Mouse (Mus musculus): ENCODE measurements around the gene Rela. TPM values are rescaled to one million over a fixed set of nuclear protein-coding genes. Genes with fewer than 3 reads are reported as not detected.
A peak's percentile ranks its signal among the peaks of the same experiment; 100 is the strongest.

The Rela gene
- polyA plus RNA-seq, 1 experiment from 2014 or later = 29.9 TPM

DNA sequence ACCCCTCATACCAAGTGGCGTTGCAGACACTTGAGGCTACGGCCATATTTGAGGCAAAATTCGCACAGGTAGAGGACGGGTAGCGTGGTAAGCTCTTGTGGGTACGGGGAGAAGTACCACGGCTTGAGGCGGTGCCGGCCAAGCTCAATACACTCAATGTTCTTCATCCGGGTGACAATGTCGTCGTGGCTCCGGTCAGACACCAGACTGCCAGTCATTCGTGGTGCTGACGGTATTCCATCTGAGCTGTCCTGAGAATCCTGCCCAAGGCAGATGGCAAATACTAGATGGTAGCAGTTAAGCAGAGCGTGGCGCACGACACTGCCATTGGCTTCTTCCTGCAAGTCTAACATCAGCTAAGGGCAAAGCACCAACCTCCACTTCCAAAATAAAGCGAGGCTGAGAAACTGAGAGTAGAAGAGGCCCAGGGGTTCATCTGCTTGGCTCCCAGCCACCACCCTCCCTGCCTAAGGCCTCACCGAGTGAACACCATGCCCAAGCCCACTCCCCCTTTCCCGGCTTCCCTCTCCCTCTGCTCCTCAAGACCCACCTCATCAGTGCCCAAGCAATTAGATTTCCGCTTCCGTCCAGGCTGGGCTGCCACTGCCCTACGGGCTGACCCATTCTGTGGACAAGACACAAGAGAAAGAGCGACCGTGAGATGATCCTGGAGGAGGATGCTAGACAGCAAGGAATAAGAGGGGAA lies 29.4 kb upstream of the Rela start:
- H3K9ac ChIP-seq (ENCODE audit: low read length) = no peak overlapping the region
- ATAC-seq (ENCODE audit: low FRiP score) (no peak), DNase-seq (ENCODE audit: low spot score, missing footprints) (no peak)
- no peak overlapping the region for H3K4me3 ChIP-seq (ENCODE audit: low read depth, low read length)
- H3K36me3 ChIP-seq (ENCODE audit: control insufficient read depth, insufficient read depth, low read length) = peaks cover 49% of the 10 kb centered on the region
- H3K27me3 ChIP-seq (ENCODE audit: control insufficient read depth, insufficient read depth, low read length) = no peaks in the 10 kb centered on the region
- H3K9me3 ChIP-seq (ENCODE audit: control insufficient read depth, low read length) = no peaks in the 10 kb centered on the region
- H3K4me1 ChIP-seq (ENCODE audit: control insufficient read depth, insufficient read depth, low read length) = peaks cover 20% of the 10 kb centered on the region
- no peak overlapping the region for H3K27ac ChIP-seq (ENCODE audit: low read depth, low read length)
- 95% methylated on average over 26 of the region's 26 CpGs for WGBS
- H3K4me2 ChIP-seq = no peak overlapping the region

DNA sequence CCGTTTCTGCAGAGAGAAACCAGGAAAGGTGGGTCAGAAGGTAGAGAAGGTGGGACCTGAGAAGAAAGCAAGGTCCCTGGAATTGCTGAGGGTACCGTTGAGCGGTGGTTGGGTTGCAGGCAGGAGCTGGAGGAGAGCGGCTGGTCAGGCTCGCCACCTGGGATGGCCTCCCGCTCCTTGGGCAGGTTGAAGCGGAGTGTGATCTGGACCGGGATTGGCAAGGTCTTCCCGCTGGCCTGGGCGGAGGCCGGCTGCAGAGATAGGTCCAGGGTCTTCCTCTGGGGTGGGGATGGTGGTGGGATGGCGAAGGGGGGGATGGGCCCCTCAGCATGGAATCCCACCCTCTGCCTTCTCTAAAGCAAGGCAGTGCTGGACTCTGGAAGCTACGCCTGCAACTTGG lies 28.6 kb upstream of the Rela start:
- Histone ChIP-seq H3K36me3 (ENCODE audit: control insufficient read depth, insufficient read depth, low read length) (peaks cover 42% of the 10 kb centered on the region), H3K27ac (ENCODE audit: low read depth, low read length) (no peak overlapping the region), H3K27me3 (ENCODE audit: control insufficient read depth, insufficient read depth, low read length) (no peaks in the 10 kb centered on the region), H3K9ac (ENCODE audit: low read length) (no peak overlapping the region; the same call in 1 of the 2 replicates), H3K4me1 (ENCODE audit: control insufficient read depth, insufficient read depth, low read length) (peaks cover 17% of the 10 kb centered on the region), H3K9me3 (ENCODE audit: control insufficient read depth, low read length) (no peaks in the 10 kb centered on the region), H3K4me3 (ENCODE audit: low read depth, low read length) (0 out of 2 replicates have a peak overlapping the region, but pooled peaks have one; percentile 7), H3K4me2 (peak overlapping the region; percentile 72)
- DNase-seq (ENCODE audit: low spot score, missing footprints) (no peak), ATAC-seq (ENCODE audit: low FRiP score) (no peak)
- 94% methylated on average over 13 of the region's 13 CpGs for WGBS

GRCm38 (mm10) chr19:5609171-5609546 lies 28.1 kb upstream of the Rela start:
- no peak for DNase-seq (ENCODE audit: low spot score, missing footprints)
- ATAC-seq (ENCODE audit: low FRiP score) = no peak
- H3K9me3 ChIP-seq (ENCODE audit: control insufficient read depth, low read length) = no peaks in the 10 kb centered on the region
- H3K4me1 ChIP-seq (ENCODE audit: control insufficient read depth, insufficient read depth, low read length) = peaks cover 15% of the 10 kb centered on the region
- peak overlapping the region; percentile 93 for H3K9ac ChIP-seq (ENCODE audit: low read length)
- peak overlapping the region; percentile 75 for H3K4me3 ChIP-seq (ENCODE audit: low read depth, low read length)
- peaks cover 37% of the 10 kb centered on the region for H3K36me3 ChIP-seq (ENCODE audit: control insufficient read depth, insufficient read depth, low read length)
- H3K27me3 ChIP-seq (ENCODE audit: control insufficient read depth, insufficient read depth, low read length) = no peaks in the 10 kb centered on the region
- H3K27ac ChIP-seq (ENCODE audit: low read depth, low read length) = peak overlapping the region; percentile 93; the same call in 1 of the 2 replicates
- 66% methylated on average over 10 of the region's 10 CpGs for WGBS
- peak overlapping the region; percentile 72 for H3K4me2 ChIP-seq

DNA sequence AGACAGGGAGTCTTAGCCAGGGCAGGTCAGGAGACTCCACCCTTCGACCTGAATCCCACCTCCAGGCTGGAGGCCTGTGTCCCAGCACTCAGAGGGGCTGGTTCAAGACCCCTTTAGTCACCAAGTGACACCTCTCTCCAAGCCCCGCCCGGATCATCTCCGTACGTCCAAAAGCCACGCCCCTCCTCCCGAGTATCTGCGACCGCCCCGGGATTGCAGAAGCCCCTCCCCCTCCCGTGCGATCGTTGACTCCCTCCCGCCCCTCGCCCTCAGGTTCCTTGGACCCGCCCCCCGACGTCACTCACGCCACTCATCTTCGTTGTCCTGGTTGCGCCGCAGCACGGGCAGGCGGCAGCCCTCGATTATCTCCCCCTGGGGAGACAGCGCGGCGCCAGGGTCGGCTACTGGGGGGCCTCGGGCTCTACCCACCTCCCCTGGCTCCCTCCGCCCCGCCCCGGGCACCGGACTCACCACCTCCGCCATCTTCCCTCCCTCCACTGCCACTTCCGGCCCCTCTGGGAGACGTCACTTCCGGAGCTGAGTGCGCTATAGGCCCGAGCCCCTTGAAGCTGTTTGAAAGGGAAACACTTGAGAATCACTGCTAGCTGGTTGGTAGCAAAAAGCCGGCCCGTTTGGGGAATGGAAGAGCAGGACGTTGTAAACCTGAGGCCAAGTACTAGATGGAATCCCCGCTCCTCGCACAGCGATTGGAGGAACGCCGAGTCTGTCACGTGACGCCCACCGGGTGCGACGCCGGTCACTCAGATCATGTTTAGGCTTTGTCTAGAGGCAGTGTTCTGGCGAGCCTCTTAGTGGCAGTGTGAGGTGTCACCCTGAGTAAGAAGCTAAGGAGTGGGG lies 27.5 kb upstream of the Rela start, which contains the start of gene Kat5:
Gene Kat5 (minus strand): TSS at position 691 of the 858 bp plus-strand sequence.
- ATAC-seq (ENCODE audit: low FRiP score) (peak; percentile 93), DNase-seq (ENCODE audit: low spot score, missing footprints) (peak; percentile 100)
- peaks cover 15% of the 10 kb centered on the region for H3K4me1 ChIP-seq (ENCODE audit: control insufficient read depth, insufficient read depth, low read length)
- H3K4me3 ChIP-seq (ENCODE audit: low read depth, low read length) = peak within 1 kb of the TSS; percentile 75
- H3K36me3 ChIP-seq (ENCODE audit: control insufficient read depth, insufficient read depth, low read length) = peaks cover 33% of the 10 kb centered on the region
- H3K27ac ChIP-seq (ENCODE audit: low read depth, low read length) = peak within 1 kb of the TSS; percentile 93
- H3K9ac ChIP-seq (ENCODE audit: low read length) = peak within 1 kb of the TSS; percentile 93
- H3K9me3 ChIP-seq (ENCODE audit: control insufficient read depth, low read length) = no peaks in the 10 kb centered on the region
- peak within 1 kb of the TSS; percentile 72 for H3K4me2 ChIP-seq
- under 1% methylated on average over 54 of the region's 55 CpGs for WGBS
- no peaks in the 10 kb centered on the region for H3K27me3 ChIP-seq (ENCODE audit: control insufficient read depth, insufficient read depth, low read length)

DNA sequence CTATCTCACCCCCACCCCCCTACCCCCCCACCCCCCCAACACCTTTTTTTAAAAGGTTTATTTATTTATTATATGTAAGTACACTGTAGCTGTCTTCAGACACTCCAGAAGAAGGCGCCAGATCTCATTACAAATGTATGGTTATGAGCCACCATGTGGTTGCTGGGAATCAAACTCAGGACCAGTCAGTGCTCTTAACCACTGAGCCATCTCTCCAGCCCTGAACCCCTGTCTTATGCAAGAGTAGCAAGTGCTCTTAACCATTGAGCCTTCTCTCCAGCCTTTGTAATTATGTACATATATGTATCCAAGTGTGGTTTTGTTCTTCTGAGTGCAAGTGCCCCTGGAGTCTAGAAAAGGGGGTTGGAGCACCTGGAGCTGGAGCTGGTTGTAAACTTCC lies 25.3 kb upstream of the Rela start:
- Histone ChIP-seq H3K27ac (ENCODE audit: low read depth, low read length) (no peak overlapping the region), H3K9ac (ENCODE audit: low read length) (no peak overlapping the region), H3K27me3 (ENCODE audit: control insufficient read depth, insufficient read depth, low read length) (no peaks in the 10 kb centered on the region), H3K4me3 (ENCODE audit: low read depth, low read length) (no peak overlapping the region), H3K36me3 (ENCODE audit: control insufficient read depth, insufficient read depth, low read length) (peaks cover 12% of the 10 kb centered on the region), H3K4me2 (no peak overlapping the region), H3K4me1 (ENCODE audit: control insufficient read depth, insufficient read depth, low read length) (peaks cover 15% of the 10 kb centered on the region), H3K9me3 (ENCODE audit: control insufficient read depth, low read length) (no peaks in the 10 kb centered on the region)
- no peak for ATAC-seq (ENCODE audit: low FRiP score)
- DNase-seq (ENCODE audit: low spot score, missing footprints) = no peak
- WGBS = 93% methylated on average over 1 of the region's 1 CpGs

DNA sequence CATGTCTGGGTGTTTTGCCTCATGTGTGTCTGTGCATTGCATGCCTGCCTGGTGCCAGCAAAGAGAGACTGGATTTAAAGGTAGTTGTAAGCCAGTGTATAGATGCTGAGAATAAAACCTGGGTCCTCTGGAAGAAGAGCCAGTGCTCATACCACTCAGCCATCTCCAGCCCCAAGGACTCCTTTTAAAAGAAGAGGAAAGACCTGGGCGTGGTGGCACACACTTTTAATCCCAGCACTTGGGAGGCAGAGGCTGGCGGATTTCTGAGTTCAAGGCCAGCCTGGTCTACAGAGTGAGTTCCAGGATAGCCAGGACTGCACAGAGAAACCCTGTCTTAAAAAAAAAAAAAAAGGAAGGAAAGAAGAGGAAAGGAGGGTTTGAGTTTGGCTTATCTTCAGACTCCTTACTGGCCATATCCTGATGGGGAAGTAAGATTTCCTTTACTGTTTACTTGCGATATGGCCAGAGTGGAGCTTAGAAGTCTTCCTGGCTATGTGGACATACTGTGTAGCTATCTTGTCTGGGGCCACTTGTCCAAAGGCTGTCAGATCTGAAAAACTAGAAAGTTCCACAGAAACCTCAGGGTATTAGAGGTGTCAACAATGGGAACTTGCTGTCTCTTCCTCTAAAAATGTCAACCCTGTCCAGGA lies 24.4 kb upstream of the Rela start:
- H3K27ac ChIP-seq (ENCODE audit: low read depth, low read length) = no peak overlapping the region
- H3K9me3 ChIP-seq (ENCODE audit: control insufficient read depth, low read length) = no peaks in the 10 kb centered on the region
- WGBS = 70% methylated on average over 3 of the region's 3 CpGs
- H3K4me1 ChIP-seq (ENCODE audit: control insufficient read depth, insufficient read depth, low read length) = peaks cover 15% of the 10 kb centered on the region
- no peaks in the 10 kb centered on the region for H3K27me3 ChIP-seq (ENCODE audit: control insufficient read depth, insufficient read depth, low read length)
- ATAC-seq (ENCODE audit: low FRiP score) (no peak), DNase-seq (ENCODE audit: low spot score, missing footprints) (no peak)
- peaks cover 4% of the 10 kb centered on the region; the same call in 1 of the 2 replicates for H3K36me3 ChIP-seq (ENCODE audit: control insufficient read depth, insufficient read depth, low read length)
- no peak overlapping the region for H3K4me2 ChIP-seq
- no peak overlapping the region for H3K4me3 ChIP-seq (ENCODE audit: low read depth, low read length)
- H3K9ac ChIP-seq (ENCODE audit: low read length) = no peak overlapping the region

DNA sequence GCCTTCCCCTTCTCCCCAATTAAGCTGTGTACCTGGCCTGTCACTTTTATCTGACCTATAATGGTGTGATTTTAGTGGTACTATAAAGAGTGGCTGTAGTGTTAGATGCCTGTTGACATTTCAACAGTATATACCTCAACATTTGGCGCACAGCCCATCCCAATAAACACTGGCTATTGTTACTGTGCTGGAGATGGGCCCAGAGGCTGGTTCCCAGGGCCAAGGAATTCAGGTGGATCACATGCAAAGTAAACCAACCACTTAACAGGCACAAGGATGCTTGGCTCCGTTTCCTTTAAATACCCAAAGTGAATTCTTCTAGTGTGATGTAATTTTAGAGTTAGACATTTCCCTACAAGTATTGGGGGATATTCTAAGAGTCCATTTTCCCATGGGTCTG lies 22.3 kb upstream of the Rela start:
- no peaks in the 10 kb centered on the region for H3K36me3 ChIP-seq (ENCODE audit: control insufficient read depth, insufficient read depth, low read length)

DNA sequence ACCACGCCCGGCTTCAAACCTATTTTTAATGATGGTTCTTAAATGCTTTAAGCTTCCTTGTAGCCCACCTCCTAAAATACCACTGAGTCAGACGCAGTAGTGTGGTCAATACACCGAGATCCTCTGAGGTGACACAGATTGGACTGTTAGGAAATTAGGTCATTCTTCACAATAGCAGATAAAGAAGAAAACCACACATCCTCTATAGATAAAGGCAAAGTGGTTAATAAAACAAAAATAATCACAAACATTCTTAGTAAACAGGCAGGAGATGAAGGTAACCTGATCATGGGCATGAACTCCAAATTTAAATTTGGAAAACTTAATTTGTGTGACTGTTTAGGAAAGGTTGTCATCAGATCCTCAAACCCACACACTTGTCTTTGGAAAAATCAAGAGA lies 17.3 kb upstream of the Rela start:
- WGBS = 83% methylated on average over 4 of the region's 4 CpGs
- no peak overlapping the region for H3K4me2 ChIP-seq
- ATAC-seq (ENCODE audit: low FRiP score) (no peak), DNase-seq (ENCODE audit: low spot score, missing footprints) (no peak)
- H3K9ac ChIP-seq (ENCODE audit: low read length) = no peak overlapping the region
- H3K36me3 ChIP-seq (ENCODE audit: control insufficient read depth, insufficient read depth, low read length) = no peaks in the 10 kb centered on the region
- H3K4me1 ChIP-seq (ENCODE audit: control insufficient read depth, insufficient read depth, low read length) = no peaks in the 10 kb centered on the region
- no peaks in the 10 kb centered on the region for H3K27me3 ChIP-seq (ENCODE audit: control insufficient read depth, insufficient read depth, low read length)
- H3K9me3 ChIP-seq (ENCODE audit: control insufficient read depth, low read length) = no peaks in the 10 kb centered on the region
- H3K27ac ChIP-seq (ENCODE audit: low read depth, low read length) = no peak overlapping the region
- no peak overlapping the region for H3K4me3 ChIP-seq (ENCODE audit: low read depth, low read length)

More for the DNA sequence above, 22.3 kb upstream of the Rela start:
- no peak overlapping the region for H3K4me3 ChIP-seq (ENCODE audit: low read depth, low read length)
- no peak overlapping the region for H3K9ac ChIP-seq (ENCODE audit: low read length)
- H3K27ac ChIP-seq (ENCODE audit: low read depth, low read length) = no peak overlapping the region
- no peaks in the 10 kb centered on the region for H3K9me3 ChIP-seq (ENCODE audit: control insufficient read depth, low read length)
- no peaks in the 10 kb centered on the region for H3K27me3 ChIP-seq (ENCODE audit: control insufficient read depth, insufficient read depth, low read length)
- peaks cover 6% of the 10 kb centered on the region for H3K4me1 ChIP-seq (ENCODE audit: control insufficient read depth, insufficient read depth, low read length)
- WGBS = 76% methylated on average over 2 of the region's 2 CpGs
- ATAC-seq (ENCODE audit: low FRiP score) = no peak
- DNase-seq (ENCODE audit: low spot score, missing footprints) = no peak
- no peak overlapping the region for H3K4me2 ChIP-seq

Measured in midbrain, embryonic 11.5 days (tissue).